Mouse (Mus musculus) neural tube, embryonic 15.5 days (tissue): ENCODE results near the gene Gm20388. TPM values are rescaled to one million over a fixed set of nuclear protein-coding genes. Genes with fewer than 3 reads are reported as not detected.

ENCODE experiments used
- ATAC-seq: fragments of 200-750 bp; cut with Nextera tagmentation; 2 replicates; pipeline ENCODE4 v1.8.0; 2017; ENCODE audit warnings: mild to moderate bottlenecking, moderate TSS enrichment, moderate library complexity; ENCODE audit not compliant: low FRiP score
- H3K27ac ChIP-seq: fragments of 300-500 bp; sonication (generic); replicated peaks from 2 replicates; pipeline ENCODE4 v1.5.1; 2015; ENCODE audit warnings: mild to moderate bottlenecking, inconsistent platforms
- H3K27me3 ChIP-seq: fragments of 300-500 bp; sonication (generic); replicated peaks from 2 replicates; pipeline ENCODE4 v1.6.1; 2015; ENCODE audit warnings: inconsistent platforms
- H3K36me3 ChIP-seq: fragments of 300-500 bp; sonication (generic); 2 replicates; pipeline ENCODE4 v1.6.1; 2015; ENCODE audit warnings: inconsistent platforms
- H3K4me1 ChIP-seq: fragments of 300-500 bp; sonication (generic); 2 replicates; pipeline ENCODE4 v1.6.1; 2015; ENCODE audit warnings: inconsistent platforms
- H3K4me2 ChIP-seq: fragments of 300-500 bp; sonication (generic); 2 replicates; pipeline ENCODE4 v1.6.1; 2015; ENCODE audit warnings: inconsistent platforms, mild to moderate bottlenecking, moderate library complexity
- H3K4me3 ChIP-seq: fragments of 300-500 bp; sonication (generic); replicated peaks from 2 replicates; pipeline ENCODE4 v1.5.1; 2015; ENCODE audit warnings: mild to moderate bottlenecking, inconsistent platforms
- H3K9ac ChIP-seq: fragments of 300-500 bp; sonication (generic); replicated peaks from 2 replicates; pipeline ENCODE4 v1.6.1; 2015; ENCODE audit warnings: mild to moderate bottlenecking, inconsistent platforms
- H3K9me3 ChIP-seq: fragments of 300-500 bp; sonication (generic); replicated peaks from 2 replicates; pipeline ENCODE4 v1.6.1; 2016; ENCODE audit warnings: inconsistent platforms
- whole genome bisulfite sequencing: fragments of 180-500 bp; shearing (Covaris S2); methylation state at CpG from one replicate; pipeline ENCODE4 v1.1.7; 2015; ENCODE audit warnings: mixed read lengths; 5-methylcytosine and 5-hydroxymethylcytosine counted together
- polyA plus RNA-seq: library from polyadenylated mRNA; unstranded; fragments of >200 nt; fragmentation: Nextera tagmentation; extraction: Ambion mirVana; gene quantifications from 2 replicates; pipeline ENCODE4 v1.2.1, GENCODE M21; 2015

Gene Gm20388
- polyA plus RNA-seq, 1 experiment from 2014 or later = not detected

DNA sequence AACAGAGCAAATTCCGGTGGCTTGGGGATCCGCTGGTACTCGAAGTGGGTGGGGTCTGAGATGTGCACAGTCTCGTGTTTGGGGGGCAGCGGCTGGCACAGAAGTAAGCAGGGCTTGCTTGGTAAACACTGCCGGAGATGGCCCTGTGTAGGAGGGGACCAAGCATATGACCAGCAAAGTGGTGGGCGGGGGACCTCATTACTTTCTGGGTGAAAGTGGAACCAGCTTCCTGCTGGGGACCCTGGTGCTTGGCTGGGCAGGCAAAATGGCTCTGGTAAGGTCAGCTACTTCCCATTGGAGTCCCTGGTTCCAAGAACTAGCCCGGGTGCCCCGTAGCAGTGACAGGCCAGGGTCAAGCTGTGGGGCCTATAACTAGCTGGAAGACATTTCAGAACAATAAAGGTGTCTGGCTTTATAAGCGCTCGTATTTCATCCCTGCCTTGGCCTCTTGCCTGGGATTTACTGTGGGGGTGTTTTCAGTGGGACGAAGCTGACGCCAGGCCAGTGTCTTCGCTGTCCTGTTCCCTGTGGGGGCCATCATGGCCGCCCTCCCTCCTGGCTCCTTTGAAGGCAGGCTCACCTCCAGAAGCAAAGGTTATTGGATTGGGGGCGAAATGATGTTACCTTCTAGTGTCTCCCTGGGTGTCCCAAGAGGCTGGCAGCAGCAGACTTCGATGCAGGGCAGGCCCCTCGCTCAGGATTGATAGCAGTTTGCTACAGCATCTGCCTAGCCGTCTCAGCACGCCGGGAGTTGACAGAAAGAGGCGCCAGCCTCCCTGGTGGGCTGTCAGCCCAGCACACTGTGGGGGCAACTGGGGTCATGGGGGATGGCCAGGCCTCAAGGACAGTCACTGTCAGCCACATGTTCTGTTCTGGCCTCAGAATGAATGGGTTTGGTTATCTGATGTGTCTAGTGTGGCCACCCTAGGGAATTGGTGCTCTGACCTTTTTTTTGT is 466.5 kb downstream of the Gm20388 start:
- ATAC-seq = no peak
- 21% methylated on average over 22 of the region's 22 CpGs for WGBS
- H3K27ac ChIP-seq = peak overlapping the region; percentile 6; the same call in 1 of the 2 replicates
- no peak overlapping the region for H3K4me2 ChIP-seq
- no peak overlapping the region for H3K4me3 ChIP-seq
- no peaks in the 10 kb centered on the region for H3K9me3 ChIP-seq
- H3K9ac ChIP-seq = no peak overlapping the region
- peaks cover 74% of the 10 kb centered on the region for H3K4me1 ChIP-seq
- H3K27me3 ChIP-seq = no peaks in the 10 kb centered on the region
- no peaks in the 10 kb centered on the region for H3K36me3 ChIP-seq

DNA sequence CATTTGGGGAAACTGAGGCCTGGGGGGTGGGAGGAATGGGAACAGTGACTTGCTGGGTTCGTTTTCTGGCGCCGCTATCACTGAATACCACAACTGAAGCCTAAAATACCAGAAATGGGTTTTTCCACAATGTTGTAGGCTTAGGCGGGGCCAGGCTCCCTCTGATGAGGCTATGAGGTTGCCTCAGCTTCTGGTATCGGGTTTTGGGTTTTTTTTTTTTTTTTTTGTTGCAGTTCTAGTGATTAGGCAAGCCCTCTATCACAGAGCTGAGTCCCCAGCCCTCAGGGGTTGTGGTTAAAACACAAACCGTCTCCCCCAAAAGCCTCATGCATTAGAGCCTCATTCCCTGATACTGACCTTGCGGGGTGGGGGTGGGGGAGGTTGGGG is 467.2 kb downstream of the Gm20388 start:
- ATAC-seq = no peak

DNA sequence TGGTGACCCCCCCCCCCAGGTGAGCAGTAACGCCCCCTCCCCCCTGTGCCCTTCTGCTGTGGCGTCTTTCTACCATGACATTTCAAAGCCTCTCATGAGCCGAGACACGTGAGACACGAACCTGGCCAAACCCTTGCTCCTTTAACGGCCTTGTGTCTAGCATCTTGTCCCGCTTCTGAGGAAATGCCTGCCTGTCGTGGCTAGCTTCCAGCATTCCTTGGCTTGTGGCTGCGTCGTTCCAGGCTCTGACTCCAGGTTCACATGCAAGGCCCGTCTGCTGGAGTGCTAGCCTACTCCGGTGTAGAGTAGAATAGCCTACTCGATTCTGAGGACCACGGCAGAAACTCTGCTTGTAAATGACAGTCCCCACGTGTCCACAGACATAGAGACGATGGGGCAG is 467.7 kb downstream of the Gm20388 start:
- H3K4me3 ChIP-seq = no peak overlapping the region
- no peaks in the 10 kb centered on the region for H3K27me3 ChIP-seq
- H3K4me1 ChIP-seq = peaks cover 86% of the 10 kb centered on the region
- H3K9ac ChIP-seq = no peak overlapping the region
- WGBS = 33% methylated on average over 16 of the region's 16 CpGs
- no peak overlapping the region for H3K4me2 ChIP-seq
- H3K36me3 ChIP-seq = no peaks in the 10 kb centered on the region
- H3K27ac ChIP-seq = no peak overlapping the region
- no peaks in the 10 kb centered on the region for H3K9me3 ChIP-seq
- no peak for ATAC-seq

More for the DNA sequence above, 467.2 kb downstream of the Gm20388 start:
- Histone ChIP-seq H3K36me3 (no peaks in the 10 kb centered on the region), H3K27ac (no peak overlapping the region; the same call in 1 of the 2 replicates), H3K4me3 (no peak overlapping the region), H3K4me2 (no peak overlapping the region), H3K4me1 (peaks cover 80% of the 10 kb centered on the region), H3K9me3 (no peaks in the 10 kb centered on the region), H3K27me3 (no peaks in the 10 kb centered on the region), H3K9ac (no peak overlapping the region)
- 54% methylated on average over 7 of the region's 7 CpGs for WGBS

DNA sequence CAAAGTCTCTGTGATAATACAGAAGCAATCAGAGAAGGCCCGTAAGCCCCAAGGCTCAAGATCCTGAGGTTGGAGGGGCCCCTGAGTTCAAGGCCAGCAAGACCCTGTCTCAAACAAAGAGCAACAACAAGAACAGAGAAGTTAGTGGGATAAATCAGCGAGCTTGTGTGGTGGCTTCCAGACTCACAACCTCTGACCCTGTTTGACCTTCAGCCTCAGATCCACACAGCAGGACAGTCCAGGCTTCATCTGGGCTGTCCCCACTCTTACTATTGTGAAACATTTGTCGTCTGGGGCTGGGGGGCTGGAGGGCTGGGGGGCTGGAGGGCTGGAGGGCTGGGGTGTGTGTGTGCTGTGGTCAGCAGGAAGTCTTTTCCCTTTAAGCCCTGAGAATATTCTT is 468.4 kb downstream of the Gm20388 start:
- H3K36me3 ChIP-seq = no peaks in the 10 kb centered on the region
- H3K4me3 ChIP-seq = no peak overlapping the region
- peaks cover 88% of the 10 kb centered on the region for H3K4me1 ChIP-seq
- 48% methylated on average over 3 of the region's 3 CpGs for WGBS
- H3K9ac ChIP-seq = no peak overlapping the region
- H3K27ac ChIP-seq = no peak overlapping the region
- no peaks in the 10 kb centered on the region for H3K9me3 ChIP-seq
- H3K27me3 ChIP-seq = no peaks in the 10 kb centered on the region
- H3K4me2 ChIP-seq = no peak overlapping the region
- no peak for ATAC-seq

DNA sequence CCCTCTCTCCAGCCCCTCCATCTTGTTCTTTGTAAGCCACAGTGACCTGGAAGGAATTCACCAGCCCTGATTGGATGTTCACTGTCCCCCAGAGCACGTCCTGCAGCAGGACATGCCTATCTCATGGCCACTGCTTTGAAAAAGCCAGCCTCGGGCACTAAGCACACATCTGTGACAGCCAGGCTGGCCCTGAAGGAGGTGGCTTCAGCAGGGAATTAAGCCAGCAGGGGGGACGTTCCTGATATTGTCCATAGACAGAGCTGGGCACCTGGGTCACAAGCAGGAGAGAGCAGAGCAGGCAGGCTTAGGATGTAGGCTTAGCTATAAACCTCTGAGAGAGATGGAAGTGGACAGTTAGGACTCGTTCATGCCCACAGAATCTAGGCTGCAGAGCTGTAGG is 471.2 kb downstream of the Gm20388 start:
- no peak overlapping the region for H3K4me3 ChIP-seq
- ATAC-seq = no peak
- H3K4me2 ChIP-seq = no peak overlapping the region
- peaks cover 65% of the 10 kb centered on the region for H3K4me1 ChIP-seq
- no peaks in the 10 kb centered on the region for H3K27me3 ChIP-seq
- H3K36me3 ChIP-seq = no peaks in the 10 kb centered on the region
- WGBS = 20% methylated on average over 4 of the region's 4 CpGs
- no peak overlapping the region for H3K9ac ChIP-seq
- no peaks in the 10 kb centered on the region for H3K9me3 ChIP-seq
- peak overlapping the region; percentile 76; the same call in 1 of the 2 replicates for H3K27ac ChIP-seq

DNA sequence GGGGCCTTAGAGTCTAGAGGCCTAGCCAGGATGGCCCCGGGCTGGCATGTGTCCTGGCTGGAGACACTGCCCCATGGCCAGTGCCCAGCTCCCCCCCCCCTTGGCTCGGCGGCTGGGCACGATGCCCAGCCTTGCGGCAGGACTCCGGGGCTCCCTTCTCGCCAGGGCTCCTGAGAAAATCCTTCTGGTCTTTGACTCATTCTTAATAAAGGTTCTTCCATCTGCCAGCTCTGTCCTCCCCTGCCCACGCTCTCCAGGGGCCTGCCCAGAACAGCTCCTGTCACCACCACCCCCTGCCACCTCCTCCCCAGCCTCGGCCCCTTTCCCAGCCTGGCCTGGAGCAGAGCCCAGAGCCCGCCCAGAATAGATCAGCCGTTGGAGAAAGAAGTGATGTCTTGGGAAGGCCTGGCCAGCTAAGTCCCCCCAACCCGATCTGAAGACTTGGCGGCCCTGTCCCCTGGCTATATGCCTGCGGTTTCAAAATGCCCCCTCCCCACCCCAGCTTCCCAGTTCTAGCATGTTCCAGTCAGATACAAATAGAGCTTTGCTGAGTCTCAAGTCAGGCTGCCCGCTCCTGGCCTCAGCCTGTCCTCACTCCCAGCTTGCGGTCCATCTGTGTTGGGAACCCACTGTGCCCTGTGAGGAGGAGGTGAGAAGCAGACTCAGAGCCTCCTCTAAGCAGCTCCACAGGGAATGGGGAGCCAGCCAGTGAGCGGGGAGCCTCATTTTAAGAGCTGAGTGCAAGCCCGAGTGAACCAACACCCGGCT is 472.0 kb downstream of the Gm20388 start:
- Histone ChIP-seq H3K9ac (no peak overlapping the region), H3K36me3 (no peaks in the 10 kb centered on the region), H3K27ac (peak overlapping the region; percentile 76), H3K4me1 (peaks cover 62% of the 10 kb centered on the region), H3K4me3 (no peak overlapping the region), H3K4me2 (no peak overlapping the region), H3K9me3 (no peaks in the 10 kb centered on the region), H3K27me3 (no peaks in the 10 kb centered on the region)
- ATAC-seq = peak; percentile 86
- 26% methylated on average over 19 of the region's 19 CpGs for WGBS

DNA sequence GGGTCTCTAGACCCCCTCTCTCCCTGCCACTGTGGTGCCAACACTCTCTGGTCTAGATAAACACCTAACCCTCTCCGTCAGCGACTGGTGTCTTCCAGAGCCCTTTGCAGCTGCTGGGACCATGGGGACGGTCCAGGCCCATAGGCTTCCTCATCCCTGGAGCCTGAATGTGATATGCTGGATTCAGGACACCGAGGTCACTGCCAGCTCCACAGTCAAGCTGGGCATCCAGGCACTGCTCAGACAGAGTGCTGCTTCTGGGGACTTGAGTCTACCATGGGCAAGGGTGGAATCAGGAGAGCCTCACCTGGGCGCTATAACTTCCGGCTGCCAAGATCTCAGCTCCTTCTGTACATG is 472.5 kb downstream of the Gm20388 start:
- no peak for ATAC-seq
- 81% methylated on average over 6 of the region's 6 CpGs for WGBS
- Histone ChIP-seq H3K9me3 (no peaks in the 10 kb centered on the region), H3K4me3 (no peak overlapping the region), H3K9ac (no peak overlapping the region), H3K4me1 (peaks cover 59% of the 10 kb centered on the region), H3K27me3 (no peaks in the 10 kb centered on the region), H3K36me3 (no peaks in the 10 kb centered on the region), H3K27ac (peak overlapping the region; percentile 76), H3K4me2 (no peak overlapping the region)

DNA sequence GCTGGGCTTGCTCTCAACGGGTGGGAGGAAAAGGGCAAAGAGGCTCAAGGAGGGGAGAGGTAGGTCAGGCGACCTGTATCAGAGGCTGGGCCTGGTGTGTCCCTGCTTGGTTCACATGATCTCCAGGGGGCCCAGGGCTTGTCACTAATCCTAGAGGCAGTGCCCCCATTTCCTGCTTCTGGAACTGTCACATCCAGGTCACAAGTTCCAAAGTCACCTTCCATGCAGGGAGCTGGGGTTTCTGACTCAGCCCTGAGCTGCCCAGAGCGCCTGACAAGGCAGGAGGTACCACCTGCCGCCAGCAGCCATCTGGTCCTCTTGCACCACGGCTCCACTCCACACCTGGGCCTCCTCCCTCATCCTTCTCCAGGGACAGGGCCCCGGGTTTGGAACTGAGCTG is 473.1 kb downstream of the Gm20388 start:
- Histone ChIP-seq H3K9ac (no peak overlapping the region), H3K36me3 (no peaks in the 10 kb centered on the region), H3K4me1 (peaks cover 59% of the 10 kb centered on the region), H3K4me3 (no peak overlapping the region), H3K4me2 (no peak overlapping the region), H3K27me3 (no peaks in the 10 kb centered on the region), H3K9me3 (no peaks in the 10 kb centered on the region), H3K27ac (peak overlapping the region; percentile 76)
- ATAC-seq = no peak
- WGBS = 45% methylated on average over 6 of the region's 6 CpGs

DNA sequence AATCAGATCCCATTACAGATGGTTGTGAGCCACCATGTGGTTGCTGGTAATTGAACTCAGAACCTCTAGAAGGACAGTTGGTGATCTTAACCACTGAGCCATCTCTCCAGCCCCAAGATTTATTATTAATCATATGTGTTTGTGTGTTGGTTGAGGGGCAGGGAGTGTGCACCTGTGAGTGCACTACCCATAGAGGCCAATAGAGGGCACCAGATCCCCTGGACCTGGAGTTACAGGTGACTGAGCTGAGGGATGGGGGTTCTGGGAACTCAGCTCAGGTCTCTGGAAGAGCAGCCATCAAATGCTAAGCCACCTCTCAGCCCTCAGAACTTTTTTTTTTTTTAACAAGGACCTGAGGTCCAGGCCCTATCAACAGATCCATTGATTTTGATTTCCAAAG is 474.1 kb downstream of the Gm20388 start:
- H3K9ac ChIP-seq = no peak overlapping the region
- H3K4me2 ChIP-seq = no peak overlapping the region
- no peaks in the 10 kb centered on the region for H3K9me3 ChIP-seq
- ATAC-seq = no peak
- no peak overlapping the region for H3K4me3 ChIP-seq
- H3K4me1 ChIP-seq = peaks cover 56% of the 10 kb centered on the region
- H3K36me3 ChIP-seq = no peaks in the 10 kb centered on the region
- no peak overlapping the region for H3K27ac ChIP-seq
- H3K27me3 ChIP-seq = no peaks in the 10 kb centered on the region

DNA sequence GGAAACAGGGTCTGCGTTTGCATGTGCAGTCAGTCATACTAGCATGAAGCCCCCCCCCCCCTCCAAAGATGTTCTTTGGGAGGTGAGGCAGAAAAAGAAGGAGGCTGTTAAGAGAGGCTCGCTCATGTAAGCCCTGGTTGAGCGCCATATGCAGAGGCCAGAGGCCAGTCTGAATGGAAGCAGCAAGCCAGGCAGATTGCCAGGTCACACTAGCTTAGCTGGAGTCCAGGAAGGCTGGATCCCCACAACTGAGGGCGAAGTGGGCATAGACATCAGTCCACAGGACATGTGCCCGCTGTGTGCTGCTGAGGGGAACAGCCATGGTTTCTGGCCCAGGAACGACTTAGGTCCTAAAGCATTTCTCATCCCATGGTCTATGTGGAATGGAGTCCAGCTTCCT is 477.6 kb downstream of the Gm20388 start:
- Histone ChIP-seq H3K9ac (no peak overlapping the region), H3K36me3 (no peaks in the 10 kb centered on the region), H3K27ac (no peak overlapping the region), H3K4me1 (peaks cover 52% of the 10 kb centered on the region), H3K4me3 (no peak overlapping the region), H3K4me2 (no peak overlapping the region), H3K9me3 (no peaks in the 10 kb centered on the region), H3K27me3 (no peaks in the 10 kb centered on the region)
- no peak for ATAC-seq
- WGBS = 75% methylated on average over 6 of the region's 6 CpGs

DNA sequence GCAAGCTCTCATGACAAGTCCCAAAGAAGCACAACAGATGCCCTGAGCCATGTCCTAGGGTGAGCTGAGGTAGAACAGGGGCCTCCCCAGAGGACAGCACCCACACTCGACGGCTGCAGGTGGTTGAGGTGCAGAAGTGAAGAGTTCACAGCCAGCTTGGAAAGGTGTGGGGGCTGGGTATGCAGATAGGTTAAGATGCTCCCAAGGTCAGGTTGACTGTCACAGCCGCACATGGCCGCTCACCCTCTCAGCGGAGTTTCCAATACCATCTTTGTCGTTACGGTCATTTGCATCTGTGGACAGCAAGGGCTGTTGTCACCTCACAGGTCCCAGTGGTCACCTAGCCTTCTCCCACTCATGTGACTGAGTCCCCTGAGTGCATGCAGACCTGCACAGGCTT is 480.0 kb downstream of the Gm20388 start:
- no peak for ATAC-seq
- Histone ChIP-seq H3K27ac (no peak overlapping the region), H3K4me3 (no peak overlapping the region), H3K9me3 (no peaks in the 10 kb centered on the region), H3K9ac (no peak overlapping the region), H3K36me3 (no peaks in the 10 kb centered on the region), H3K4me1 (peaks cover 53% of the 10 kb centered on the region), H3K4me2 (no peak overlapping the region), H3K27me3 (no peaks in the 10 kb centered on the region)
- 88% methylated on average over 7 of the region's 7 CpGs for WGBS

DNA sequence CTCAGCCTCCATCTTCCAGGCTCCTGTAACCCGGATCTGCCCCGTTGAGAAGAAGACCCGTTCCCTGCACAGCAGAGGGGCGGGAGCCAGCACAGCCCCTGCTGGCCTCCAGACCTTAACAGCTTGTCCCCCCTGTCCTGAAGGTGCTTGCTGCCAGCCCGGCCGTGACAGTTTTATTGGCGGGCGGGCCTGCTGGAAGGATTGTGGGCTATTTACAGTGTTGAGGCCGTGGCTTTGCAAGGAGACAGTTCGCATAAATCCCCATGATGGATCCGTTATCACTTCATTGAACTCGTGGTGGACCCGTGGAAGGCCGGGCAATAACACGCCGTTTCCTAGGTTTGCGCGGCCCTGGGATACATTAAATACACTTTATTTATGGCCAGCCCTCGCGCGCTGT is 481.2 kb downstream of the Gm20388 start:
- H3K4me1 ChIP-seq = peaks cover 50% of the 10 kb centered on the region
- H3K4me3 ChIP-seq = no peak overlapping the region
- 8% methylated on average over 21 of the region's 21 CpGs for WGBS
- no peaks in the 10 kb centered on the region for H3K27me3 ChIP-seq
- ATAC-seq = peak; percentile 72
- H3K27ac ChIP-seq = peak overlapping the region; percentile 72
- peak overlapping the region; percentile 28 for H3K4me2 ChIP-seq
- no peak overlapping the region for H3K9ac ChIP-seq
- no peaks in the 10 kb centered on the region for H3K9me3 ChIP-seq
- H3K36me3 ChIP-seq = no peaks in the 10 kb centered on the region
